Mouse (Mus musculus) intestine, embryonic 14.5 days (tissue): Measurements from ENCODE around the gene Vps13a. TPM values are rescaled to one million over a fixed set of nuclear protein-coding genes. Genes with fewer than 3 reads are reported as not detected.

ENCODE experiments used
- ATAC-seq: fragments of 200-750 bp; cut with Nextera tagmentation; replicated peaks from 2 replicates; pipeline ENCODE4 v1.8.0; 2017; ENCODE audit warnings: low read depth, moderate number of reproducible peaks, moderate TSS enrichment, moderate library complexity; ENCODE audit not compliant: low FRiP score, low TSS enrichment
- DNase-seq: peaks from one replicate; pipeline ENCODE4 v3.0.0-alpha.2; 2018; ENCODE audit warnings: low spot score
- H3K27ac ChIP-seq: fragments of 300-500 bp; sonication (generic); 2 replicates; pipeline ENCODE4 v1.5.1; 2014; ENCODE audit warnings: low read depth, mild to moderate bottlenecking, control low read depth
- H3K27me3 ChIP-seq: fragments of 300-500 bp; sonication (generic); replicated peaks from 2 replicates; pipeline ENCODE4 v1.6.1; 2014; ENCODE audit warnings: low read length, control low read depth; ENCODE audit not compliant: control insufficient read depth, insufficient read depth
- H3K36me3 ChIP-seq: fragments of 300-500 bp; sonication (generic); 2 replicates; pipeline ENCODE4 v1.6.1; 2014; ENCODE audit warnings: low read length, control low read depth; ENCODE audit not compliant: control insufficient read depth, insufficient read depth
- H3K4me1 ChIP-seq: fragments of 300-500 bp; sonication (generic); replicated peaks from 2 replicates; pipeline ENCODE4 v1.6.1; 2014; ENCODE audit warnings: low read length, control low read depth, mixed read lengths; ENCODE audit not compliant: control insufficient read depth, insufficient read depth
- H3K4me2 ChIP-seq: fragments of 300-500 bp; sonication (generic); 2 replicates; pipeline ENCODE4 v1.6.1; 2014; ENCODE audit warnings: low read length
- H3K4me3 ChIP-seq: fragments of 300-500 bp; sonication (generic); 2 replicates; pipeline ENCODE4 v1.5.1; 2014; ENCODE audit warnings: low read depth, low read length, control low read depth, mixed read lengths
- H3K9ac ChIP-seq: fragments of 300-500 bp; sonication (generic); 2 replicates; pipeline ENCODE4 v1.6.1; 2014; ENCODE audit warnings: mild to moderate bottlenecking, low read length
- H3K9me3 ChIP-seq: fragments of 300-500 bp; sonication (generic); 2 replicates; pipeline ENCODE4 v1.6.1; 2016; ENCODE audit warnings: low read length, control low read depth; ENCODE audit not compliant: control insufficient read depth
- WGBS: fragments of 180-500 bp; shearing (Covaris S2); extraction: QIAGEN DNeasy Blood & Tissue Kit; methylation state at CpG from one replicate; pipeline ENCODE4 v1.1.7; 2014; 5-methylcytosine and 5-hydroxymethylcytosine counted together
- polyA plus RNA-seq: library from polyadenylated mRNA; unstranded; fragments of >200 nt; fragmentation: Nextera tagmentation; extraction: Ambion mirVana; gene quantifications from 2 replicates; pipeline ENCODE4 v1.2.1, GENCODE M21; 2014

Gene Vps13a
- polyA plus RNA-seq, 1 experiment from 2014 or later = 16.3 TPM

DNA sequence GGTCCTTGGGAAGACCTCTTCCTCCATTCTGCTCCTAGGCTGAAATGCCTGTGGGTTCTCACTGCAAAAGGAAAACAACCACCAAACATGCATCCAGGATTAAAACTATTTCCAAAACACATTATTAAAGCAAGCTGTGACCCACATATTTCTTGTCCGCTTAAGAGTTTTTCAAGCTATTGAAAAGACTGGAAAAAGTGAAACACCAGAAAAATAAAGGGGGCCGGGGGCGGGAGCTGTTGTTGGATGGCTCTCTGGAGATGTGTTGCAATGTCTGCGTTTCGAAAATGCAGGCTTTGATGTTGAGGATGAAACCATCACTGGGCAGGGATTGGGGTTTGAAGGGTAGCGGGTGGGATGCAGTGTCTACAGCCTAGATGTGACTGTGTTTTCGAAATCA lies 196.2 kb downstream of the Vps13a start:
- WGBS = 92% methylated on average over 7 of the region's 7 CpGs

DNA sequence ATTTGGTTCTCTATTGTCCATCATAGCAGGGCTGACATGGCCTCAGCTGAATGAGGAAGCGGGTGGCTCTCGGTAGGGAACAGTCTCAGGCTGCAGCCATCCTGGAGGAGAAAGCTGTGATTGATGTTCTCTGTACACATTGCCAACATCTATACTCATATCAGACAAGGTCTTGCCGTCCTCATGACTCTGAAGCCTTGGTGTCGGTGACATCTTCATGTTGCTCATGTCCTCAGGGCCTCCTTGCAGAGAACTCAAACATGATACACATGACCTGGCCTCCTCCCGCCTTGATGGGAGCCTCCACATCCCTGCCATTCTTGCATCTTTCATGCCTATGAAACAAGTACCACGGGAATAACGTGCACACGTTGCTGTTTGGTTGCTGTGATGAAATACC lies 200.2 kb downstream of the Vps13a start:
- Histone ChIP-seq H3K9me3 (no peaks in the 10 kb centered on the region), H3K4me1 (peaks cover 11% of the 10 kb centered on the region; the same call in 1 of the 2 replicates), H3K36me3 (no peaks in the 10 kb centered on the region), H3K27me3 (no peaks in the 10 kb centered on the region), H3K4me2 (no peak overlapping the region), H3K27ac (no peak overlapping the region), H3K9ac (no peak overlapping the region), H3K4me3 (no peak overlapping the region)
- no peak for DNase-seq
- WGBS = 94% methylated on average over 8 of the region's 8 CpGs
- ATAC-seq = no peak

More for the DNA sequence above, 196.2 kb downstream of the Vps13a start:
- Histone ChIP-seq H3K4me2 (no peak overlapping the region), H3K9me3 (no peaks in the 10 kb centered on the region), H3K27me3 (no peaks in the 10 kb centered on the region), H3K9ac (no peak overlapping the region), H3K27ac (no peak overlapping the region), H3K4me1 (no peaks in the 10 kb centered on the region), H3K4me3 (no peak overlapping the region), H3K36me3 (no peaks in the 10 kb centered on the region)
- no peak for ATAC-seq
- DNase-seq = no peak

DNA sequence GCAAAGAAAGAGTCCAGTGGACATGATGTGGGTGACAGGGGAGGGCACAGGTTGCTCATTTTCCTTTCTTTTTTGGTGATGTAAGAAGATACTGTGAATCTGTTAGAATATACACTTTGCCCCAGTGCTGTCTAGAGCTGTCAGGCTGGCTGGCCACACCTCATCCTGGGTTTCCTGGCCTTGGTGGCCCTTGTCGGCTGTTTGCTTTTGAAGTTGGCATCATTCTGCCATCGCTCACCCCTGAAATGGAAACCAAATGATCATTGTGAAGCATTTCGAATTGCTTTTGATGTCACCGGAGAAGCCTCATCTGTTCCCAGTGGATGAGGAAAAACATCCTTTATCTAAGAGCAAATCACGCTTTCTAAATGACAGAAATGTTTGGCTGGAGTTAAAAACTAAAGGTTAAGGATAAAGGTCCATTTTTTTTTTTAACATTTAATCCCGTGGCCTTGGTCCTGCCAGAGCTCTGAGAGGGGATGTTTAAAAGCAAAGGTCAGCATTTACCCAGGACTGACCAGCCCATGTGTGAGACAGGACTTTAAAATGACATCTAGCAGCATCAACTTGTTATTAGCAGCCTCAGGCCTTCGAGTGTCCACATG lies 201.0 kb downstream of the Vps13a start:
- Histone ChIP-seq H3K4me3 (no peak overlapping the region), H3K27me3 (no peaks in the 10 kb centered on the region), H3K27ac (no peak overlapping the region), H3K4me2 (no peak overlapping the region), H3K4me1 (peaks cover 11% of the 10 kb centered on the region; the same call in 1 of the 2 replicates), H3K9ac (no peak overlapping the region), H3K36me3 (no peaks in the 10 kb centered on the region), H3K9me3 (no peaks in the 10 kb centered on the region)
- 83% methylated on average over 7 of the region's 7 CpGs for WGBS
- ATAC-seq (no peak), DNase-seq (no peak)

DNA sequence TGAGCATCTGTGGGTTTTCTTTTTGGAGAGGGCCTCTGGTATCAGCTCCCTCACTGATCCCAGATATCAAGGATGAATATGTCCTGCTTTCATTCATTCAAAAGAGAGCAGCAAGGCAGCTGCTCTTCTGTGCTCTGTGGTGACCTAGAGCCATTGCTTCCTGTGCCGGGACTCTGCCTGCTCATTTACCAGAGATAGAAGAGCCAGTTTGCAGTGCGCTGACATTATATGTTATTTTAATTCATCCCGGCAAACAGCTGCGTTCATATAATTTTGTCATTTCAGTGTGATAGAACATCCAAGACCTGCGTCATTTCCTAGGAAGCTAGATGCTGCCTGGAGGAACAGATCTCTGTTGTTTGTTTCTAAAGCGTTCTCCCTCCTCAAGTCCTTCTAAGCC lies 203.9 kb downstream of the Vps13a start:
- DNase-seq = no peak
- no peak for ATAC-seq
- Histone ChIP-seq H3K9me3 (no peaks in the 10 kb centered on the region), H3K4me3 (no peak overlapping the region), H3K27me3 (no peaks in the 10 kb centered on the region), H3K4me2 (no peak overlapping the region), H3K9ac (no peak overlapping the region), H3K36me3 (no peaks in the 10 kb centered on the region), H3K27ac (peak overlapping the region; percentile 47; the same call in 1 of the 2 replicates), H3K4me1 (peaks cover 11% of the 10 kb centered on the region; the same call in 1 of the 2 replicates)
- 44% methylated on average over 6 of the region's 6 CpGs for WGBS

Other genes starting within 250 kb of the Vps13a start
- gene Foxb2, start 92.9 kb upstream of the Vps13a start, polyA plus RNA-seq = not detected in 2 replicates
- 2.2 and 3.1 TPM in 2 replicates for gene Prune2, start 175.2 kb upstream of the Vps13a start, polyA plus RNA-seq